Mouse (Mus musculus): ENCODE measurements around the gene Gm20388. TPM values are rescaled to one million over a fixed set of nuclear protein-coding genes. Genes with fewer than 3 reads are reported as not detected.

Gene Gm20388
- polyA plus RNA-seq, 1 experiment from 2014 or later, result 5.3 TPM

- H3K27ac ChIP-seq (ENCODE audit: low read depth, low read length), result no peak overlapping the region
Measured at GRCm38 (mm10) chr8:121998631-121999030, 2088.0 kb downstream of the Gm20388 start.

GRCm38 (mm10) chr8:121999211-121999610, 2088.6 kb downstream of the Gm20388 start:
- H3K9ac ChIP-seq (ENCODE audit: low read depth, low read length), result no peak overlapping the region
- H3K4me2 ChIP-seq, result no peak overlapping the region
- H3K4me3 ChIP-seq (ENCODE audit: low read depth, low read length), result no peak overlapping the region
- DNase-seq (ENCODE audit: low spot score) (no peak), ATAC-seq (replicated peaks; ENCODE audit: low FRiP score) (no peak)
- H3K27ac ChIP-seq (ENCODE audit: low read depth, low read length), result no peak overlapping the region
- H3K4me1 ChIP-seq (replicated peaks; ENCODE audit: control insufficient read depth, insufficient read depth, low read length), result no peaks in the 10 kb centered on the region
- H3K27me3 ChIP-seq (replicated peaks; ENCODE audit: control insufficient read depth, insufficient read depth, low read length), result no peaks in the 10 kb centered on the region
- 85% methylated on average over 5 of the region's 5 CpGs for WGBS
- peaks cover 47% of the 10 kb centered on the region for H3K36me3 ChIP-seq (ENCODE audit: control insufficient read depth, insufficient read depth, low read length)
- no peaks in the 10 kb centered on the region for H3K9me3 ChIP-seq (ENCODE audit: control insufficient read depth, low read length)

More at GRCm38 (mm10) chr8:121998631-121999030, 2088.0 kb downstream of the Gm20388 start:
- Histone ChIP-seq H3K36me3 (ENCODE audit: control insufficient read depth, insufficient read depth, low read length) (peaks cover 47% of the 10 kb centered on the region), H3K4me3 (ENCODE audit: low read depth, low read length) (no peak overlapping the region), H3K4me2 (no peak overlapping the region), H3K9me3 (ENCODE audit: control insufficient read depth, low read length) (no peaks in the 10 kb centered on the region), H3K9ac (ENCODE audit: low read depth, low read length) (no peak overlapping the region), H3K4me1 (replicated peaks; ENCODE audit: control insufficient read depth, insufficient read depth, low read length) (no peaks in the 10 kb centered on the region), H3K27me3 (replicated peaks; ENCODE audit: control insufficient read depth, insufficient read depth, low read length) (no peaks in the 10 kb centered on the region)
- no peak for ATAC-seq (replicated peaks; ENCODE audit: low FRiP score)
- DNase-seq (ENCODE audit: low spot score), result no peak
- 89% methylated on average over 4 of the region's 4 CpGs for WGBS

DNA sequence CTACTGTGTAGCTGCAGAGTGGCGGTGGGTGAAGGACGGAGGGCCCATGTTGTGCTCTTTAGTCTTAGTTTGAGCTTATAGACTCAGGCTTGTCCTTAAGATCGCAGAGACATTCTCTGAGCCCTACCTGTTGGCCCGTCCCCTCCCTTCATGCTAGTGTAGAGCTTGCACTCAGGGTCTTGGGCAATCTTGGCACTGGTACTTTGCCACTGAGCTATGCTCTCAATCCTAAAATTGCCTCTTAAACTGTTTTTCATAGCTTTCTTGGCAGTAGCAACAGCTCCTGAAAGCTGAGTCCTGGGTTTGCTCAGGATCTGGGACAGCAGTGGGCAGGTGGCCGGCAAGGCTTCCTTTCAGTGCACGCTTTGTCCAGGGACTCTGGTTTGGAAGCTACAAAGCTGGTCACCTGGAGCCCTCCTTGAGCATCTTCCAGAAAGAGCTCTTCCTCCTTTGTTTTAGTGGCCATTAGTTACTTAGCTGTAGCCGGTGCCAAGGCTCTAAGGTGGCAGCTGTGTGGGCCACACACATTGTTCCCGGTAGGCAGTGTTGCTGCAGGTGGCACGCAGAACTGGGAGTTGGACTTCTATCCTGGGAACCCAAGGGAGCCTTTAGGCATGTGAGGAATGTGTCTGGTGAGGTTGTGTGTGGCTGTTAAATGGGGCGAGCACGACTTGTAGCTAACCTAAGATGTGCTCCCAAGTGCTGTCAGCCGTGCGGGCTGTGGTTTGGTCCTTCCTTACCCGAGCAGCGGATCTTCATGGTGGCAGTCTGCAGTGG, 2090.9 kb downstream of the Gm20388 start:
- Histone ChIP-seq H3K4me2 (no peak overlapping the region), H3K36me3 (ENCODE audit: control insufficient read depth, insufficient read depth, low read length) (peaks cover 43% of the 10 kb centered on the region), H3K4me3 (ENCODE audit: low read depth, low read length) (no peak overlapping the region), H3K9me3 (ENCODE audit: control insufficient read depth, low read length) (no peaks in the 10 kb centered on the region), H3K4me1 (replicated peaks; ENCODE audit: control insufficient read depth, insufficient read depth, low read length) (no peaks in the 10 kb centered on the region), H3K9ac (ENCODE audit: low read depth, low read length) (no peak overlapping the region), H3K27ac (ENCODE audit: low read depth, low read length) (no peak overlapping the region), H3K27me3 (replicated peaks; ENCODE audit: control insufficient read depth, insufficient read depth, low read length) (no peaks in the 10 kb centered on the region)
- ATAC-seq (replicated peaks; ENCODE audit: low FRiP score), result no peak
- 93% methylated on average over 15 of the region's 15 CpGs for WGBS
- no peak for DNase-seq (ENCODE audit: low spot score)

DNA sequence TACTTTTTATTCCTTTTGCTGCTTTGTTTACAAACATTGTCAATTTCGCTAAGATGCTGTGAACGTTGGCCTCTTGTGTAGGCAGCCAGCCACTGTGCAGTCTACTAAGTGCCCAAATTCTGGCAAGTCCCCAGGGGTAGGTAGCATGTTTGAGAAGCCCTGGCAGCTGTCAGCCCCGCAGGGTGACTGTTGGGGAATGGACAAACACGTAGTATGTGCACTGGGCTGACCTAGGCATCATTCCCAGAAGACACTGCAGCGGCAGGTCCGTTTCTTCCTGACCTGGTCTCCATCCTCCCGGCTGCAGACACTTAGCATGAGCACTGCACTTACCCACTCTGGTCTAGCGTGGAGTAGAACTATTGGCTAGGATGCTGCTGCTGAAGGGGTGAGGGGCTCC, 2093.0 kb downstream of the Gm20388 start:
- no peak for DNase-seq (ENCODE audit: low spot score)
- no peak overlapping the region for H3K27ac ChIP-seq (ENCODE audit: low read depth, low read length)
- no peaks in the 10 kb centered on the region for H3K9me3 ChIP-seq (ENCODE audit: control insufficient read depth, low read length)
- no peak overlapping the region for H3K9ac ChIP-seq (ENCODE audit: low read depth, low read length)
- H3K36me3 ChIP-seq (ENCODE audit: control insufficient read depth, insufficient read depth, low read length), result peaks cover 27% of the 10 kb centered on the region
- H3K4me3 ChIP-seq (ENCODE audit: low read depth, low read length), result no peak overlapping the region
- H3K4me1 ChIP-seq (replicated peaks; ENCODE audit: control insufficient read depth, insufficient read depth, low read length), result no peaks in the 10 kb centered on the region
- 81% methylated on average over 8 of the region's 8 CpGs for WGBS
- ATAC-seq (replicated peaks; ENCODE audit: low FRiP score), result no peak
- H3K4me2 ChIP-seq, result no peak overlapping the region
- no peaks in the 10 kb centered on the region for H3K27me3 ChIP-seq (replicated peaks; ENCODE audit: control insufficient read depth, insufficient read depth, low read length)

- H3K27ac ChIP-seq (ENCODE audit: low read depth, low read length), result no peak overlapping the region
- no peaks in the 10 kb centered on the region for H3K4me1 ChIP-seq (replicated peaks; ENCODE audit: control insufficient read depth, insufficient read depth, low read length)
- 94% methylated on average over 5 of the region's 5 CpGs for WGBS
- H3K9ac ChIP-seq (ENCODE audit: low read depth, low read length), result no peak overlapping the region
- H3K36me3 ChIP-seq (ENCODE audit: control insufficient read depth, insufficient read depth, low read length), result peaks cover 27% of the 10 kb centered on the region
- H3K4me2 ChIP-seq, result no peak overlapping the region
- H3K9me3 ChIP-seq (ENCODE audit: control insufficient read depth, low read length), result no peaks in the 10 kb centered on the region
- no peak for ATAC-seq (replicated peaks; ENCODE audit: low FRiP score)
- DNase-seq (ENCODE audit: low spot score), result no peak
- no peaks in the 10 kb centered on the region for H3K27me3 ChIP-seq (replicated peaks; ENCODE audit: control insufficient read depth, insufficient read depth, low read length)
- no peak overlapping the region for H3K4me3 ChIP-seq (ENCODE audit: low read depth, low read length)
Measured at GRCm38 (mm10) chr8:122004131-122004530, 2093.5 kb downstream of the Gm20388 start.

GRCm38 (mm10) chr8:122005422-122006204, 2095.0 kb downstream of the Gm20388 start:
- no peaks in the 10 kb centered on the region for H3K27me3 ChIP-seq (replicated peaks; ENCODE audit: control insufficient read depth, insufficient read depth, low read length)
- no peak overlapping the region for H3K4me2 ChIP-seq
- no peaks in the 10 kb centered on the region for H3K9me3 ChIP-seq (ENCODE audit: control insufficient read depth, low read length)
- H3K4me3 ChIP-seq (ENCODE audit: low read depth, low read length), result no peak overlapping the region
- H3K36me3 ChIP-seq (ENCODE audit: control insufficient read depth, insufficient read depth, low read length), result peaks cover 22% of the 10 kb centered on the region
- H3K4me1 ChIP-seq (replicated peaks; ENCODE audit: control insufficient read depth, insufficient read depth, low read length), result no peaks in the 10 kb centered on the region
- no peak overlapping the region for H3K9ac ChIP-seq (ENCODE audit: low read depth, low read length)
- no peak overlapping the region for H3K27ac ChIP-seq (ENCODE audit: low read depth, low read length)
- DNase-seq (ENCODE audit: low spot score) (no peak), ATAC-seq (replicated peaks; ENCODE audit: low FRiP score) (no peak)
- 91% methylated on average over 25 of the region's 25 CpGs for WGBS

- Histone ChIP-seq H3K36me3 (ENCODE audit: control insufficient read depth, insufficient read depth, low read length) (peaks cover 14% of the 10 kb centered on the region; the same call in 1 of the 2 replicates), H3K9ac (ENCODE audit: low read depth, low read length) (no peak overlapping the region), H3K9me3 (ENCODE audit: control insufficient read depth, low read length) (no peaks in the 10 kb centered on the region), H3K4me2 (no peak overlapping the region), H3K4me1 (replicated peaks; ENCODE audit: control insufficient read depth, insufficient read depth, low read length) (no peaks in the 10 kb centered on the region), H3K27me3 (replicated peaks; ENCODE audit: control insufficient read depth, insufficient read depth, low read length) (no peaks in the 10 kb centered on the region), H3K4me3 (ENCODE audit: low read depth, low read length) (no peak overlapping the region), H3K27ac (ENCODE audit: low read depth, low read length) (no peak overlapping the region)
- no peak for DNase-seq (ENCODE audit: low spot score)
- WGBS, result 92% methylated on average over 13 of the region's 13 CpGs
- no peak for ATAC-seq (replicated peaks; ENCODE audit: low FRiP score)
Measured at GRCm38 (mm10) chr8:122006688-122007484, 2096.2 kb downstream of the Gm20388 start.

GRCm38 (mm10) chr8:122008395-122008794, 2097.8 kb downstream of the Gm20388 start:
- Histone ChIP-seq H3K27ac (ENCODE audit: low read depth, low read length) (no peak overlapping the region), H3K4me1 (replicated peaks; ENCODE audit: control insufficient read depth, insufficient read depth, low read length) (no peaks in the 10 kb centered on the region), H3K36me3 (ENCODE audit: control insufficient read depth, insufficient read depth, low read length) (peaks cover 12% of the 10 kb centered on the region; the same call in 1 of the 2 replicates), H3K4me3 (ENCODE audit: low read depth, low read length) (no peak overlapping the region), H3K9ac (ENCODE audit: low read depth, low read length) (no peak overlapping the region), H3K4me2 (no peak overlapping the region), H3K27me3 (replicated peaks; ENCODE audit: control insufficient read depth, insufficient read depth, low read length) (no peaks in the 10 kb centered on the region), H3K9me3 (ENCODE audit: control insufficient read depth, low read length) (no peaks in the 10 kb centered on the region)
- DNase-seq (ENCODE audit: low spot score) (no peak), ATAC-seq (replicated peaks; ENCODE audit: low FRiP score) (no peak)
- 91% methylated on average over 5 of the region's 5 CpGs for WGBS
